Mouse (Mus musculus): ENCODE data around the gene Higd1a. TPM values are rescaled to one million over a fixed set of nuclear protein-coding genes. Genes with fewer than 3 reads are reported as not detected.

The Higd1a gene
- polyA plus RNA-seq (2012; ENCODE audit: low replicate concordance), result 10.0 and 11.7 TPM in 2 replicates

DNA sequence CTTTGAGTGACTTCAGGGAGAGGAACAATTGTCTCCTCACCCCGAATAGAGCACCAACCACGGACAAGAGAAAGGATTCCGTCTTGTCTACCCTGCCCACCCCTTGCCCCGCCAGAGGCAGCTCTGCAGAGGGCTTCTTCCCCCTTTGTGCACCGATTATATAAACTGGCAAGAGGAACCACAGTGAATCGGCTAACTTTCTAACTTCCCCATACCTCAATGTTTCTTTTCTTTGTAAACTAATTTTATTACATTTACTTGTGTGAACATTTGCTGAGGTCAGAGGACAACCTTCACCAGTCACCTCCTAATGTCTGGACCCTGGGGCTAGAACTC lies at the start of gene Higd1a:
Gene Higd1a (minus strand): TSS at position 210 of the 336 bp plus-strand sequence.

DNA sequence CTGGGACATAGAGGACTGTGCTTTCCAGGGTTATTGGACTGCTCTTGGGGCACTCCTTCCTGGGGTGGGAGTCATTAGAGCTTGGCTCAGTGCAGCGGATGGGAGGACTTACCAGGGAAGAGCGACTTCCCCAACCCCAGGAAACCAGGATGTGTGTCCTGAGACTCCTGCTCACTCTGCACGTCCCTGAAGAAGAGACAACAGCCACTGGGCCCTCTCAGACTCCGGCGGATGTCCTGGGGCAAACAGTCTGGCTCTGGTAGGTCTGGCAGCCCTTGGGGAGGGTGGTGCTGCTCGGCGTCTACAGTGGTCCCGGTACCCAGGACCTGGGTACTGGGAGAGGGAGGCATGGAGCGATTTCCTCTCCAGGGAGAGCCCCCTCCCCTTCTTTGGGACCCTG lies 40.1 kb upstream of the Higd1a start, which contains the start of gene Ackr2:
Gene Ackr2 (plus strand): TSS at position 111 of the 400 bp plus-strand sequence.

DNA sequence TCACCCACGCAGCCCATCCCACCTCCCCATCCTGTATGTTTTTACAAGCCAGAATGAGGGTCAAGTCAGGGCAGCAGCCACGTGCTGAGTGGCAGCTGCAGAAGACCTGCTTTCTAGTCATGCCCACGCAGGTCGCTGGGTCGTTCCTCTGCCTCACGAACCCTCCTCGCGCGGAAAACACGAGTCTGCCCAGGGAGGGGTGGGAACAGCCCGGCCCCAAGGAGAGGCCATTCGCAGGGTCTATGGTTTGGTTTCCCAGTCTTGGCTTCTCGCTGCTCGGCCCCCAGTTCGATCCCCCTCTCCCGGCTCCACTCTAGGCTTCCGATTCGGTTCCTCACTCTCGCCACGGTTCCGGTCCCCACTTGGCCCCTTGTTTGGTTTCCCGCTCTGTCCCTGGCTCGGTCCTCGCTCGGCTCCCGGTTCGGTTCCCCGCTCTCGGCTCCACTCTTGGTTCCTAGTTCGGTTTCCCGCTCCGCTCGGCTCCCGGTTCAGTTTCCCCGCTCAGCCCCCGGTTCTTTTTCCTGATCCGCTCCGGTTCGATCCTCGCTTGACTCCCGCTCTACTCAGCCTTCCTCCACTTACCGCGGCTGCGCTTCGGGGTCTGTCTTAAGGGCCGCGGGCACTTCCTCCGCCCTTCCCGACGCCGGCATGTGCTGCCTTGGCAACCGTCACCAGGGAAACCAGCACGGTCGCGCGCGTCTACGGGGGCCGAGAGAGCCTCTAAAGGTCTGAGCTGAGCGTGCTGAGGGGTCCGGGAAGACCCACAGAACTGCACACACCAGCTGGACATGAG lies 19.1 kb downstream of the Higd1a start, which contains the start of gene Ccdc13:
Gene Ccdc13 (minus strand): TSS at position 633 of the 793 bp plus-strand sequence.

Other genes starting within 250 kb of the Higd1a start
- gene Lyzl4, start 216.3 kb downstream of the Higd1a start, polyA plus RNA-seq (2012; ENCODE audit: low replicate concordance), result not detected in 2 replicates
- 16.1 and 29.3 TPM in 2 replicates for gene Vipr1, start 215.6 kb downstream of the Higd1a start, polyA plus RNA-seq (2012; ENCODE audit: low replicate concordance)
- 11.5 and 19.4 TPM in 2 replicates for gene Sec22c, start 152.9 kb downstream of the Higd1a start, polyA plus RNA-seq (2012; ENCODE audit: low replicate concordance)
- 8.2 and 9.0 TPM in 2 replicates for gene Ss18l2, start 148.0 kb downstream of the Higd1a start, polyA plus RNA-seq (2012; ENCODE audit: low replicate concordance)
- gene Nktr, start 139.2 kb downstream of the Higd1a start, polyA plus RNA-seq (2012; ENCODE audit: low replicate concordance), result 46.0 and 57.6 TPM in 2 replicates
- gene Zfp651, start 99.0 kb downstream of the Higd1a start, polyA plus RNA-seq (2012; ENCODE audit: low replicate concordance), result 0.47 and 2.0 TPM in 2 replicates
- not detected in 2 replicates for gene Klhl40, start 80.8 kb downstream of the Higd1a start, polyA plus RNA-seq (2012; ENCODE audit: low replicate concordance)
- not detected in 2 replicates for gene Hhatl, start 65.9 kb downstream of the Higd1a start, polyA plus RNA-seq (2012; ENCODE audit: low replicate concordance)
- gene Ccdc13, start 18.9 kb downstream of the Higd1a start, polyA plus RNA-seq (2012; ENCODE audit: low replicate concordance), result not detected in 2 replicates
- 2.3 and 3.8 TPM in 2 replicates for gene Ackr2, start 40.0 kb upstream of the Higd1a start, polyA plus RNA-seq (2012; ENCODE audit: low replicate concordance)
- not detected in 2 replicates for gene Cyp8b1, start 57.9 kb upstream of the Higd1a start, polyA plus RNA-seq (2012; ENCODE audit: low replicate concordance)
- 0.23 and 0.31 TPM in 2 replicates for gene Fam198a, start 92.6 kb upstream of the Higd1a start, polyA plus RNA-seq (2012; ENCODE audit: low replicate concordance)
- 0.30 and 1.0 TPM in 2 replicates for gene Pomgnt2, start 138.7 kb upstream of the Higd1a start, polyA plus RNA-seq (2012; ENCODE audit: low replicate concordance)

Measured in hematopoietic multipotent progenitor cell, adult 10-12 weeks (in vitro differentiated cells).